Mouse (Mus musculus) R1 (cell line): Measurements from ENCODE around the gene Astn1.
A peak's percentile ranks its signal among the peaks of the same experiment; 100 is the strongest.

Experiments used
- DNase-seq: peaks from one replicate; pipeline ENCODE4 v3.0.0-alpha.2; 2018; ENCODE audit warnings: low read depth, low spot score

Gene Astn1

DNA sequence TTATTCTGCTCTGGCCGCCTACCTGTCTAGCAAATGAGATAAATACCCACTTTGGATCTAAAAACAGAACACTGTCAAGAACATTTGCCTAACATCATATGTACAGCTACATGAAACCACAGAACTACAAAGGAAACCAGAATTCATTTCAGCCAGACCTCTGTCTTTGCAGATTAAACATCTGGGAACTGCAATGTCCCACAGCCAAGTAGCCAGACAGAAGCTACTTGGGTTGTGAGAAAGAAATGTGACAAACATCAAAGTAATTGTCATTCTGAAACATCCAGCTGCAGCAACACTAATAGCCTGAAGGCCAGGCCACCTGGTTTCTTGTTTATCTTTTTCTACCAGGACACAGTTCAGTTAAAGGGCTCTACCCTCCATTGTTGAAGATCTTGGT, 245.1 kb downstream of the Astn1 start:
- DNase-seq, result no peak

DNA sequence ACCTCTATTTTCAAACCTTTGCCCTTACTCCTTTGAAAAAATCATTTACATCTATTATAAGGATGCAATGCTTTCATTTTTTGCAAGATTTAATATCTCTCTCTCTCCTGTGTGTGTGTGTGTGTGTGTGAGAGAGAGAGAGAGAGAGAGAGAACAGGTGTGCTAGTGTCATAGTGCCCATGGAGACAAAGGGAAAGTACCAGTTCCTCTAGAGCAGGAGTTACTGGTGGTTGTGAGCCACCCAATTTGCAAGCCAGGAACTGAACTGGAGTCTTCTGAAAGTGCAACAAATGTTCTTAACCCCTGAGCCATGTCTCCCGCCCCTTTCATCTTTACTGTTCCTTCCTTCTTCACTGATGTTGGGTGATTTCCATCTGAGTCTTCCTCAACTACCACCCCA, 253.1 kb downstream of the Astn1 start:
- no peak for DNase-seq

DNA sequence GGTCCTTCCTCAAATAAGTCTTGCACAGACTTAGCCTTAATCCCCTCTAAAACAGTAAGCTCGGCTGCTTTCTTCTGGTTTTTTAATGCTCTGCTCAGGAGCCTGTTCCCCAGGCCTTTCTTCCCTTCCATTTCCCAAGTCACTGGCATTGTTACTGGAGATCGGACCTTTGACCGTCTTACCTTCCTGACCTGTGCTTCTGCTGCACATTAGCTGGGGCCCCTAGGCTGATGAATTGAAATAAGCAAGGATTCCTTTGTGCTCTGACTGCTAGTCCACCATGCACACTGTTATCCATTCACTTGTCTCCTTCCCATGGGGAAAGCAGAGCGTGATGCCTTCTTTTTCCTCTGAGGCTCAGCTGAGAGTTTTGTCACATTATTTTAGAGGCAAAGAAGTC, 255.9 kb downstream of the Astn1 start:
- no peak for DNase-seq

- DNase-seq, result no peak
These were observed 270.9 kb downstream of the Astn1 start for GRCm38 (mm10) chr1:158632935-158633334.

GRCm38 (mm10) chr1:158633441-158633840, 271.4 kb downstream of the Astn1 start:
- DNase-seq, result no peak

DNA sequence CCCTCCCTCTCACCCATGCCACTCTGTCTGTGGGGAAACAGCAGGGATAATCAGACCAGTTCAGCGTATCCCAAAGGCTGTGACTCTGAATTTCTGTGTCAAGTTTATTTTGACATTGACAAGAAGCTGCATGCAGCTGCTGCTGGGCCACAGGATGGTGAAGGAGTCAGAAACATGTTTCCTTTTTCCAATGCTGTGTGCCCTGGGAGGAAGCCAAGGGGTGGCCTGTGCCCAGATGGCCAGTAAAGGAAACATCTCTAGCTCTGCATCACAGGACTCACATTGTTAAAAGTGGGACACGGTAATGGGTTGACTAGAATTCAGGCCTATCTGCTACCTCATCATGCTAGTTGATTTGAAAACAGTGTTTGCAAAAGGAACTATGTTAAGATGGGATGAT, 279.2 kb downstream of the Astn1 start:
- no peak for DNase-seq

DNA sequence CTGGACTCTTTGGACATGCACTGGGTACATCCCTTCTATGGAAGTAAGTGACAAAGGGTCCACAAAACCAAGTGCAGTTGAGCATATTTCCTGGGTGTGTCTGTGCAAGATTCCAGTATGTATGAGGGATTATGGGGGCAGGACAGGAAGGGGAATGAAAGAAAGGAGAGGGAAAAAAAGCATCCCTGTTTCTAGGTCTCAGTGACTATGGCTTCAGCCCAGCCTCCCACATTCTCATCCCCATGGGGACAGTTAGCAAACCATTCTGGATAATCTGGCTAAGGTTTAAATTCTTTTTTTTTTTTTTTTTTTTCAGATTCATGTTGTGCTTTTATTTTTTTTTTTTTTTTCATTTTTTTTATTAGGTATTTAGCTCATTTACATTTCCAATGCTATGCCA, 280.2 kb downstream of the Astn1 start:
- DNase-seq, result no peak

DNA sequence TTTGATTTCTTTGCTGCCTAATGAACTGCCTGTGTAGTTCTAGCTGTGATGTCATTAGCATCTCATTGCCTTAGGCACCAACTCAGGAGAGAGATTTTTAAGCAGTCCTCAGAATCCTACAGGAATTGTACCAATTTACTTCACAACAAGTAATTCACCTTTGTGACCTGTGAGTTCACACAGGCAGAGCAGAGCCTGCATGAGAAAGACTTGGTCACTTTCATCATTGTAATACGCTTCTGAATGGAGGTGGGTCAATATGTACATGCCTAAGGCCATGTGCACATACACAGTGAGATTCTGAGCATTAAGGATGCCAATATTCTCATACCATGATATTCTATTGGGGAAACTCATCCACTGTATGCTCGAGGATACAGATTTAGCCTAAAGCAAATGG, 290.7 kb downstream of the Astn1 start:
- no peak for DNase-seq

DNA sequence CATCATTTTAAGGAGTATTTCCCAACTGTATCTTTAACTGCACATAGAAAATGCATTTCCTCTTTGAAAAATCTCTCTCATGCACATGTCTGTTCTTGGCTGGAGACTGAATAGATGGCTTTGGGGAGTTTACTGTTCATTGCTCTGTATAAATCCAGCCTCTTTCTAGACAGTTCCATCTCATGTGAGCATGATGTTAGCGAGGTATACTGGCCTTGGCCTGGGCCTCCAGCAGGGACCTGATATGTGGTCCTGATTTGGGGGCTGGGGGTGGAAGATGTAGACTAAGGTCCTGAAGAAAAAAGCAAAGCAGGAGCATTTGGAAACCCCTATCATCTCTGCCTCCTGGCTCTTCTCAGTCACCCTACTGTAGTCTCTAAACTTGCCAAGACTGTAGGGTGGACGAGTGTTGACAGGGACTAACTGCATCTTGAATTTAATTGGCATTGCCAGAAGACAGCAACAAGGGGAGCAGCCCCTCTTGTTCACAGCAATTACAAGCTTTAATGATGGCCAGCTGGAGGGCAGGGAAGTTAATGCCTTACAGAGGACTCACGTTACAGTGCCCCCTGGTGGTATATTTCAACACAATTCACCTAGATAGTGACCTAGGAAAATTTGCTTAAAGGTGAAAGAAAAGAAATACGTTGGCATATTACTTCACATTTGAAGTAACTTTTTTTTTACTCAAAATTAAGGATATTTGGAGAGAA, 291.9 kb downstream of the Astn1 start:
- peak; percentile 71 for DNase-seq

GRCm38 (mm10) chr1:158654571-158655205, 292.6 kb downstream of the Astn1 start:
- DNase-seq, result peak; percentile 45

DNA sequence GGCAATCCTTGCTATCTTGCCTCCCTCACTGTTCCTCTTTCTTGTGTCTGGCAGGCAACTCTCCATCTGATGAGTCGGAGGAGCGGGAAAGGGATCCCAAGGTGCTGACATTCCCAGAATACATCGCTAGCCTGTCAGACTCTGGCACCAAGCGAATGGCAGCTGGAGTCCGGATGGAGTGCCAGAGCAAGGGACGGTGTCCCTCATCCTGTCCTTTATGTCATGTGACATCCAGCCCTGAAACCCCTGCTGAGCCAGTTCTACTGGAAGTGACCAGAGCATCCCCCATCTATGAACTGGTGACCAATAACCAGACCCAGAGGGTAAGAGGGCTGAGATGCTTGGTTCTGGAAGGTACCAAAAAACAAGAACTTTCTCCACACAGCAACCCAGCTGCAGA, 294.9 kb downstream of the Astn1 start:
- DNase-seq, result no peak

DNA sequence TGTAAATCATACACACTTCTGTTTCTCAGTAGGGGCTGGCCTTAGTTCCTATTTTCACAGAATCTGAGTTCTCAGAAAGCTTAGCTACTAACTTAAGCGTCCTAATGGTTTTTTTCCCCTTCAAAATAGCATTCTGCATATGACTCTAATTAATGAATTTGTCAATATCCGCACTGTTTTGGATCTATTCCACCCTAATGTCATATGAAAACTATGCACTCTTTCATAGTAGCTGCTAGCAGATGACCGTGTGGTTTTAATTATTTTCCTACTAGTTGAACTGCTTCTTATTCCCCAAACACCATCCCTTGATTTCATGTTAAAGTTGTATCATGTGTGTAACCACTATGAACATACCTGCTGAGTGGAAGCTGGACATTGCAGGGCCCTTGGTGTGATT, 303.9 kb downstream of the Astn1 start:
- DNase-seq, result no peak

DNA sequence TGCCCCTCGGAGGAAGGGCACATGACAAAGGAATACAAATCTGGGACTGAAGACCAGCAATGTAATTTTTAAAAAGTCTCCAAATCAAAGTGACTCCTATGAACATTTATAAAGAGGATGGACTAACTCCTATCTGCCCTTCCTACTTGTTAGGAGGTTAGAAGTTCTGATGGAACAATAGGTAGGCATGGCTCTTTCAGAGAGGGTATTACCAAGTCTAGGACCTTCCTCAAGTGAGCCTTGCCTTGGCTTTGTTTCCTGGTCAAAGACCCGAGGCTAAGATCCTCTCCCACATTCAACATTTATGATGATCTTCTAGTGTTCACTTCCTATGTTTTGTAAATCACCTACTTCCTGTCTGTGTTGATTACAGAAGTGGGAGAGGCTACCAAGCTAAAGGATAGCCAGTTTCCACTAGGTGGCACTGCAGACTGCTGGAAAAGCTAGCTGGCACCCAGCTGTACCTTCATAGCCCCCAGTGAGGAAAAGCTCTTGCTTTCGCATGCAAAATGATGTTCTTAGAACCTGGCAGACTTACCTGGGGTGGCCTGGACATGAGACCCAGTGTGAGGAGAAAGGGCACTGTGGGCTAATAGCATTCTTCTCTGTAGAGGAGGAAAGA, 308.0 kb downstream of the Astn1 start:
- DNase-seq, result peak; percentile 57

- no peak for DNase-seq
These were observed 325.7 kb downstream of the Astn1 start for GRCm38 (mm10) chr1:158687726-158688125.

GRCm38 (mm10) chr1:158697423-158697822, 335.4 kb downstream of the Astn1 start:
- peak; percentile 11 for DNase-seq

GRCm38 (mm10) chr1:158697859-158698569, 335.9 kb downstream of the Astn1 start:
- DNase-seq, result no peak

DNA sequence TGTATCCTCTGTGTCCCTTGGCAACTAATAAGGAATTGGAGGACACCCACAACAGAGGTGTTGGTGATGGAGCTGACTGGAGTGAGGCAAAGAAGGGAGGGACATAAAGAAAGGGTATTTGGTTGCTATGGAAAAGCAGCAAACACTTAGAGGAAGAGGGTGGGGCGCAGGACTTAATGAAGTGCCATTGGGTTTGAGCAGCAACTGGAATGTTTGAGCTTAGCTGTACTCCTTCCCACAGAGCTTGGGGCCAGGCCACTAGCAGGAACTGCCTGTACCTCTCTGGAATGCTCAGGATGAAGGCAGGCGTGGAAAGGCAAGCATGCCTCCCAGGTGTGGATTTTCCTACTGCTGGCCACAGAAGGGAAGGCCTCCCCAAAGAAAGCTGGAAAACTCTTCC, 337.2 kb downstream of the Astn1 start:
- peak; percentile 5 for DNase-seq

GRCm38 (mm10) chr1:158700147-158700546, 338.1 kb downstream of the Astn1 start:
- DNase-seq, result no peak

- no peak for DNase-seq
These were observed 339.3 kb downstream of the Astn1 start for GRCm38 (mm10) chr1:158701336-158701735.

- no peak for DNase-seq
These were observed 351.4 kb downstream of the Astn1 start for GRCm38 (mm10) chr1:158713301-158714095.

DNA sequence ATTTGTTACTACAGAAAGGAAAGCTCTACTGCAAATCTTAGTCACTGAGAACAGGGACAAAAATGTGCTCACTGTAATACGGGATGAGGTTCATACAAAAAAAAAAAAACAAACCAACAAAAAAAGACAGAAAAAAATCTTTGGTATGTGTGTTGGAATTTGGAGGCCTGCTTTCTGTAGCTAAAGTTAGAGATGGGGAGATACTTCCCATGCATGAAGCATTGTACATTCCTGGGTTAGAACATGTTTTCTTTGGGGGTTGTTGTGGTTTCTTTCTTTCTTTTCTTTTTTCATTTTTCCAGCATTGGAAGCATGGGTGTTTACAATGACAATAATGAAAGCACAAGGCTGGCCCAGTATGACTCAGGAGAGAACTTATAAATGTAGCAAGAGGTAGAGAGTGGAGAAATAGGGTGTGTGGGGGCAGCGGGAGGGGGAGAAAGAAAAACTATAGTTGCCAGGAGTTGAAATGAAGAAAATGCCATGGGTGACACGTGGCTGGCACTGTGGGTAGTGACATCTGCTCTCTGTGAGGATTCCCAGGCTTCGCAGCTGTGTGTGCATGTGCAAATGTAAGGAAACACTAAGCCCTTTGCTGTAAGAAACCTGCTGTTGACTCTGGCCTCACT, 370.9 kb downstream of the Astn1 start:
- DNase-seq, result no peak
